Mouse (Mus musculus): ENCODE data around the gene Erlin1. TPM values are rescaled to one million over a fixed set of nuclear protein-coding genes. Genes with fewer than 3 reads are reported as not detected.
A peak's percentile ranks its signal among the peaks of the same experiment; 100 is the strongest.

Gene Erlin1
- polyA plus RNA-seq, 1 experiment from 2014 or later: 19.5 TPM

GRCm38 (mm10) chr19:43990362-43990761 lies 79.2 kb downstream of the Erlin1 start:
- H3K27me3 ChIP-seq: 0 out of 2 replicates have a peak, but pooled peaks cover 5% of the 10 kb centered on the region
- no peak overlapping the region for H3K4me3 ChIP-seq (replicated peaks)
- no peak overlapping the region for H3K27ac ChIP-seq
- H3K4me2 ChIP-seq (replicated peaks): no peak overlapping the region
- H3K36me3 ChIP-seq: no peaks in the 10 kb centered on the region
- H3K9ac ChIP-seq (replicated peaks): no peak overlapping the region
- 81% methylated on average over 8 of the region's 8 CpGs for WGBS
- no peak for ATAC-seq
- no peaks in the 10 kb centered on the region for H3K9me3 ChIP-seq
- H3K4me1 ChIP-seq (replicated peaks): peaks cover 8% of the 10 kb centered on the region

- Histone ChIP-seq H3K9ac (replicated peaks) (no peak within 1 kb of the TSS), H3K4me2 (replicated peaks) (peak within 1 kb of the TSS; percentile 43), H3K36me3 (no peaks in the 10 kb centered on the region), H3K4me1 (replicated peaks) (peaks cover 8% of the 10 kb centered on the region), H3K9me3 (no peaks in the 10 kb centered on the region), H3K27me3 (0 out of 2 replicates have a peak, but pooled peaks cover 5% of the 10 kb centered on the region), H3K4me3 (replicated peaks) (peak within 1 kb of the TSS; percentile 15), H3K27ac (no peak within 1 kb of the TSS)
- WGBS: 21% methylated on average over 30 of the region's 30 CpGs
- no peak for ATAC-seq
Measured at GRCm38 (mm10) chr19:43986069-43986794, 83.4 kb downstream of the Erlin1 start, which contains the start of gene Cpn1. Gene Cpn1 (minus strand): TSS chr19:43986556.

Other genes starting within 250 kb of the Erlin1 start
- gene Dnmbp, start 129.6 kb downstream of the Erlin1 start, polyA plus RNA-seq (2015; fragmentation: Nextera tagmentation; extraction: Ambion mirVana): 9.8 and 10.8 TPM in 2 replicates
- gene Cpn1, start 83.2 kb downstream of the Erlin1 start, polyA plus RNA-seq (2015; fragmentation: Nextera tagmentation; extraction: Ambion mirVana): 0.16 and 0.24 TPM in 2 replicates
- gene Cyp2c23, start 40.6 kb downstream of the Erlin1 start, polyA plus RNA-seq (2015; fragmentation: Nextera tagmentation; extraction: Ambion mirVana): 0.08 TPM in 1 of 2 replicates, not detected in the other
- gene Chuk, start 37.7 kb upstream of the Erlin1 start, polyA plus RNA-seq (2015; fragmentation: Nextera tagmentation; extraction: Ambion mirVana): 70.1 and 70.2 TPM in 2 replicates
- 36.6 and 40.0 TPM in 2 replicates for gene Cwf19l1, start 66.1 kb upstream of the Erlin1 start, polyA plus RNA-seq (2015; fragmentation: Nextera tagmentation; extraction: Ambion mirVana)
- gene Bloc1s2, start 76.7 kb upstream of the Erlin1 start, polyA plus RNA-seq (2015; fragmentation: Nextera tagmentation; extraction: Ambion mirVana): 156 and 157 TPM in 2 replicates
- 0.20 and 0.27 TPM in 2 replicates for gene Pkd2l1, start 122.7 kb upstream of the Erlin1 start, polyA plus RNA-seq (2015; fragmentation: Nextera tagmentation; extraction: Ambion mirVana)
- gene Scd3, start 133.5 kb upstream of the Erlin1 start, polyA plus RNA-seq (2015; fragmentation: Nextera tagmentation; extraction: Ambion mirVana): 2.0 and 3.4 TPM in 2 replicates
- 254 and 259 TPM in 2 replicates for gene Scd2, start 223.9 kb upstream of the Erlin1 start, polyA plus RNA-seq (2015; fragmentation: Nextera tagmentation; extraction: Ambion mirVana)

Measured in midbrain, embryonic 13.5 days (tissue).